8 mouse cellular contexts compared by ENCODE assay signal in genomic region chr15:89088607-89089247, GRCm38 (mm10). TPM values are rescaled to one million over a fixed set of nuclear protein-coding genes. Genes with fewer than 3 reads are reported as not detected.
A peak's percentile ranks its signal among the peaks of the same experiment; 100 is the strongest.
DNase-seq lines count a peak whose midpoint lies in the region; ATAC-seq and TF ChIP-seq lines count a peak whose summit lies in the region.

Gene Selenoo, plus strand, starts transcription at chr15:89089084.

- peak within 1 kb of the TSS; percentile 83 for H3K27ac ChIP-seq in cortical plate, adult 2 months (ENCODE audit: insufficient read depth, low read length)

- peak; percentile 90 for DNase-seq in gastrocnemius, postnatal 10 days
- peak; percentile 88 for DNase-seq in induced T-regulatory cell, adult 2 months (ENCODE audit: low read depth)
- DNase-seq in left cerebral cortex, adult 9 months (ENCODE audit: low spot score in 2 of 2), result peak; percentile 75 to 89
- peak; percentile 88 for DNase-seq in right cerebral cortex, postnatal 14 days
- peak; percentile 86 to 92 for DNase-seq in urinary bladder, postnatal 36 days (ENCODE audit: low spot score in 2 of 2)

- H3K4me1 ChIP-seq in cortical plate, adult 2 months (ENCODE audit: control insufficient read depth, insufficient read depth, low read length), result peaks cover 2% of the 10 kb centered on the region

- H3K4me3 ChIP-seq in cortical plate, adult 2 months (ENCODE audit: insufficient read depth, low read length), result peak within 1 kb of the TSS; percentile 50

- peak; percentile 95 for ATAC-seq in activated CD4-positive, CD25-positive, alpha-beta regulatory T cell, adult 4 months
- ATAC-seq in megakaryocyte progenitor cell, adult 5-6 weeks (replicated peaks; ENCODE audit: poor library complexity), result peak; percentile 91

- TF ChIP-seq CTCF in cortical plate, adult 2 months (IDR thresholded peaks at IDR 0.05; ENCODE audit: extremely low read depth, insufficient read depth, low read length), result no peak

- peak; percentile 86 for TF ChIP-seq POLR2A in cortical plate, adult 2 months (IDR thresholded peaks at IDR 0.05; ENCODE audit: extremely low read depth, insufficient read depth, low read length)

RNA-seq across cellular contexts. Expression of gene Selenoo, which starts in this region (rescaled TPM):
- 1 to 10 TPM; 8.8 to 9.1 TPM for polyA plus RNA-seq in activated CD4-positive, CD25-positive, alpha-beta regulatory T cell, adult 4 months (2017; shearing (Covaris generic))
- 37.1 and 38.5 TPM in 2 replicates for polyA plus RNA-seq in cortical plate, adult 2 months (2012; rRNA removed)
- 10 to 100 TPM in 1 of 2 experiments, 1 to 10 TPM in 1; 9.1 to 10.1 TPM for total RNA-seq in gastrocnemius, postnatal 10 days (2021)
- 10.1 and 13.4 TPM in 2 replicates for total RNA-seq in megakaryocyte progenitor cell, adult 5-6 weeks (2015)
- total RNA-seq in megakaryocyte progenitor cell, adult 5-6 weeks (2017), result 12.2 and 14.4 TPM in 2 replicates

Comparison
In these comparisons a context has a peak if more than half of its experiments do, and no peak if none do; other contexts are left out.
1. Peak in every context shown above with its lines: DNase-seq, ATAC-seq, H3K4me3 ChIP-seq and H3K27ac ChIP-seq.